Mouse (Mus musculus): Measurements from ENCODE around the gene Inhba. TPM values are rescaled to one million over a fixed set of nuclear protein-coding genes. Genes with fewer than 3 reads are reported as not detected.

Gene Inhba
- 0.62 and 0.73 TPM in 2 replicates for polyA plus RNA-seq (2016; fragmentation: Nextera tagmentation; extraction: Ambion mirVana)

GRCm38 (mm10) chr13:16011372-16012242 is at the start of gene Inhba:
Gene Inhba (plus strand): TSS chr13:16011851.
- H3K4me1 ChIP-seq, result no peaks in the 10 kb centered on the region
- no peaks in the 10 kb centered on the region for H3K9me3 ChIP-seq (replicated peaks)
- 10% methylated on average over 31 of the region's 31 CpGs for WGBS (ENCODE audit: insufficient replicate concordance)
- peak within 1 kb of the TSS; percentile 46 for H3K4me3 ChIP-seq
- peaks cover 46% of the 10 kb centered on the region for H3K27me3 ChIP-seq (replicated peaks)
- ATAC-seq, result no peak
- no peak within 1 kb of the TSS for H3K9ac ChIP-seq
- no peak within 1 kb of the TSS for H3K27ac ChIP-seq
- H3K36me3 ChIP-seq, result no peaks in the 10 kb centered on the region
- peak within 1 kb of the TSS; percentile 65 for H3K4me2 ChIP-seq

DNA sequence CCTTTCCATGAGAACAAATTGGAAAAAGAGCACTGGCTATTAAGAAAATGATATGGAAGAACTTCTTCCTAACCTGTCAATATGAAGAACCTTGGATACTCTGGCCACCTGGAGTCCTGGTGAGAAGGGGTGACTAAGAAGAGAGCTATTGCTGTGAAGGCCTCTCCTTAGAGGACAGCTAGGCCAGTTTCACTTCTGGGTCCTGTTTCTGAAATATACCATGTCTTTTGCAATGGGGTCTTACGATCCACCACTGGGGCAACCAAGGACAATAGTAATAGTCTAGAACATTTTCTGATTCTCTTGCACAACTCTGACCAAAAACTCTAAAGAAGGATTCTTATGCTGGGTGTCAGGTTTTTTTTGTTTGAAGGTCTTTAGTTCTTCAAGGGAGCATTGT is 35.1 kb upstream of the Inhba start:
- H3K27me3 ChIP-seq (replicated peaks), result no peaks in the 10 kb centered on the region
- no peak overlapping the region for H3K4me3 ChIP-seq
- no peaks in the 10 kb centered on the region for H3K9me3 ChIP-seq (replicated peaks)
- no peaks in the 10 kb centered on the region for H3K4me1 ChIP-seq
- no peak overlapping the region for H3K27ac ChIP-seq
- no peak overlapping the region for H3K4me2 ChIP-seq
- ATAC-seq, result no peak
- H3K36me3 ChIP-seq, result no peaks in the 10 kb centered on the region
- H3K9ac ChIP-seq, result no peak overlapping the region
- WGBS (ENCODE audit: insufficient replicate concordance), result 76% methylated on average over 1 of the region's 1 CpGs

DNA sequence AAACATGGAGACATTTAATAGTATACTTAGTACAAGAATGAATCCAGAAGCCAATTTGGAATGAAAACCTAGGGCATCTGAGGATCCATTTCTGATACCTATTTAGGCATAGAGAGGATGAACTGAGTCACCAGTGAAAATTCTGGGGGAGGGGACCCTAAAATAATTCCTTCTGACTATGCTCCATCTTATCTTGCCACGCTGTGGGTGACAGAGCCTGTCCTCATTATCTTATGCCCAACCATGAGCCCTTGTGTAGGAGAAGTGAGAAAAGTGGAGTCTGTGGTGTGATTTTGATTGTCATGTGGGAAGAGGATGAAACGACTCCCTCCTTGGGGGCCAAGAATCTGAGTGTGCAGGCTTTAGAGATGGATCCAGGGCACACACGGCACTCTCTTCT is 32.1 kb upstream of the Inhba start:
- Histone ChIP-seq H3K36me3 (no peaks in the 10 kb centered on the region), H3K4me1 (no peaks in the 10 kb centered on the region)
- WGBS (ENCODE audit: insufficient replicate concordance), result 47% methylated on average over 3 of the region's 3 CpGs

DNA sequence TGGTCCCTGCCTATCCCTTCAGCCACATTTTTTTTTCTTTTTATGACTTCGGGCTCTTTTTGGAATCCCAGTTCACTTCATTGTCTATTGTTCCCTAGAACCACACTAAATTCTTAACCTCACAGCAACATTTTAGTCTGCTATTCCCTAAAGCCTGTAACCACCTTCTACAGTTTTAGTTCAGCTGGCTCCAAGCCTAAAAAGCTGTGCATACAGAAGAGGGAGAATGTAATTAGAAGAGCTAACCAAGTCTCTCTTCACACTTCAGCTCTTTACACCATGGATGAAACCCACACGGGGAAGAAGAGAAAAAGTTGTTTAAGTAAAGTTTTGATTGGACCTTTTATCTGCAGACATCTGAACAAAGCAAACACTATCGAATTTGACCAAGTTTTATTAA is 29.6 kb upstream of the Inhba start:
- H3K4me2 ChIP-seq, result no peak overlapping the region
- H3K36me3 ChIP-seq, result no peaks in the 10 kb centered on the region
- no peaks in the 10 kb centered on the region for H3K9me3 ChIP-seq (replicated peaks)
- H3K27ac ChIP-seq, result no peak overlapping the region
- no peak overlapping the region for H3K4me3 ChIP-seq
- no peak overlapping the region for H3K9ac ChIP-seq
- no peak for ATAC-seq
- WGBS (ENCODE audit: insufficient replicate concordance), result 49% methylated on average over 3 of the region's 3 CpGs
- H3K27me3 ChIP-seq (replicated peaks), result no peaks in the 10 kb centered on the region
- no peaks in the 10 kb centered on the region for H3K4me1 ChIP-seq

More for the DNA sequence above, 32.1 kb upstream of the Inhba start:
- H3K4me3 ChIP-seq, result no peak overlapping the region
- no peak for ATAC-seq
- no peak overlapping the region for H3K9ac ChIP-seq
- H3K9me3 ChIP-seq (replicated peaks), result no peaks in the 10 kb centered on the region
- no peak overlapping the region for H3K4me2 ChIP-seq
- H3K27me3 ChIP-seq (replicated peaks), result no peaks in the 10 kb centered on the region
- H3K27ac ChIP-seq, result no peak overlapping the region

DNA sequence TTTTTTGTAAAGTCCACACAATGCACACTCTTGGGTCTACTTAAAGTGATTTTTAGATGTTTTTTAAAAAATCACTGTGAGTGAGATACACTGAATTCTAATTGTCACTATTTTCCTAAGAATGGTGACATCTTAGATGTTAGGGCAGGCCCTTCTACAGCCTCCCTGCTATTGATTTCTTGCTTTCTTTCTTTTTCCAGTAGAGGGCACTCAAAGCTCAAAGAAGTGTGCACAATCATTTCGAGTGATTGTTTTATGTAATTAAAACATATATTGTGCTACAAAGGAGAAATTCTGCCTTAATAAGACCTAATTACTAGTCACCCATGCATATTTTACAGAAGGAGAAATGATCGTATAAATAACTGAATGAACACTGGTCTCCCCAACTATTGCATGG is 25.9 kb upstream of the Inhba start:
- no peak overlapping the region for H3K9ac ChIP-seq
- H3K4me3 ChIP-seq, result no peak overlapping the region
- no peak overlapping the region for H3K27ac ChIP-seq
- no peak overlapping the region for H3K4me2 ChIP-seq
- no peaks in the 10 kb centered on the region for H3K27me3 ChIP-seq (replicated peaks)
- H3K36me3 ChIP-seq, result no peaks in the 10 kb centered on the region
- no peak for ATAC-seq
- no peaks in the 10 kb centered on the region for H3K4me1 ChIP-seq
- WGBS (ENCODE audit: insufficient replicate concordance), result 43% methylated on average over 2 of the region's 2 CpGs
- no peaks in the 10 kb centered on the region for H3K9me3 ChIP-seq (replicated peaks)

DNA sequence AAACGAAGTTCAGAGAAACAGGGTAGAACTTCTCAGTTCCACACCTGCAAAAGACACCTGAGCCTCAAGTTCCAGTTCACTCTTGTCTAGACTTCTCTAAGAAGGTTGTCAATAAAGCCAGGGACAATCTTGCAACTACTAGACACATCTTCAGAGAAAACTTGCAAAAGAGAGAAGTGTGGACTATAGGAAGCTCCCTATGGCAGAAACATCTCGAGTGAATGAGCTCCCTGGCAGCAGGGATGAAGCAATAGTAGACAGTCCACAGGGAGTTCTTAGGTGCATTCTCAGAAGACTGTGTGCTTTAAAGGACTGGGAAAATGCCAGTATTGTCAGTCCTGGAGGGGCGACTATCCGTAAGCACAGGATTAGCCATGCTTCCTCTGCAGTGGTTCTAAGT is 25.5 kb upstream of the Inhba start:
- H3K4me2 ChIP-seq, result no peak overlapping the region
- no peak overlapping the region for H3K4me3 ChIP-seq
- H3K27me3 ChIP-seq (replicated peaks), result no peaks in the 10 kb centered on the region
- no peak overlapping the region for H3K9ac ChIP-seq
- no peaks in the 10 kb centered on the region for H3K4me1 ChIP-seq
- H3K9me3 ChIP-seq (replicated peaks), result no peaks in the 10 kb centered on the region
- no peak for ATAC-seq
- no peak overlapping the region for H3K27ac ChIP-seq
- 55% methylated on average over 4 of the region's 4 CpGs for WGBS (ENCODE audit: insufficient replicate concordance)
- H3K36me3 ChIP-seq, result no peaks in the 10 kb centered on the region

- H3K9ac ChIP-seq, result no peak overlapping the region
- H3K4me3 ChIP-seq, result no peak overlapping the region
- H3K4me2 ChIP-seq, result no peak overlapping the region
- H3K4me1 ChIP-seq, result no peaks in the 10 kb centered on the region
- no peak for ATAC-seq
- no peaks in the 10 kb centered on the region for H3K9me3 ChIP-seq (replicated peaks)
- WGBS (ENCODE audit: insufficient replicate concordance), result 55% methylated on average over 2 of the region's 2 CpGs
- H3K27ac ChIP-seq, result no peak overlapping the region
- H3K27me3 ChIP-seq (replicated peaks), result no peaks in the 10 kb centered on the region
- no peaks in the 10 kb centered on the region for H3K36me3 ChIP-seq
Observed at GRCm38 (mm10) chr13:15995314-15995713, 16.3 kb upstream of the Inhba start.

DNA sequence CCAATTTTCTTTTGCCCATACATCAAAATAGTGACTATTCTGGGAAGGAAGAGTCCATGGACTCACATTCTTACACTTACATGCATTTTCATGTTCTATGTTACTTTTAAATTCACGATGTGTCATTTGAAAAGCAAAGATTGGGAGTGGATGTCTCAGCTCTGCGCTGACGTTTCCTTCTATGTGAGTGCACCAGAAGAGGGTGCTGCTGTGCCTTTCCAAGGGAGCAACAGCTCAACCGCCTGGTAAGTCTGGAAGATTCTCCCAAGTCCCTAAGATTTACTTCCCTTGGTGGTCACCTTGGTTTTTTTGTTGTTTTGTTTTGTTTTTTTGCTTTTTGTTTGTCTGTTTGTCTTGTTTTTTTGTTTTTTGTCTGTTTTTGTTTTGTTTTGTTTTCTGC is 6.1 kb upstream of the Inhba start:
- no peaks in the 10 kb centered on the region for H3K36me3 ChIP-seq
- H3K27ac ChIP-seq, result no peak overlapping the region
- no peak overlapping the region for H3K4me2 ChIP-seq
- H3K9ac ChIP-seq, result no peak overlapping the region
- 0 out of 2 replicates have a peak, but pooled peaks cover 3% of the 10 kb centered on the region for H3K27me3 ChIP-seq (replicated peaks)
- no peaks in the 10 kb centered on the region for H3K4me1 ChIP-seq
- ATAC-seq, result no peak
- no peak overlapping the region for H3K4me3 ChIP-seq
- no peaks in the 10 kb centered on the region for H3K9me3 ChIP-seq (replicated peaks)
- WGBS (ENCODE audit: insufficient replicate concordance), result 8% methylated on average over 4 of the region's 4 CpGs

GRCm38 (mm10) chr13:16007748-16008147 is 3.9 kb upstream of the Inhba start:
- no peak overlapping the region for H3K4me3 ChIP-seq

GRCm38 (mm10) chr13:16008348-16008747 is 3.3 kb upstream of the Inhba start:
- peak; percentile 66; the same call in 1 of the 2 replicates for ATAC-seq
- Histone ChIP-seq H3K4me2 (no peak overlapping the region), H3K27me3 (replicated peaks) (peaks cover 31% of the 10 kb centered on the region), H3K9me3 (replicated peaks) (no peaks in the 10 kb centered on the region), H3K9ac (no peak overlapping the region), H3K27ac (no peak overlapping the region), H3K4me1 (no peaks in the 10 kb centered on the region), H3K4me3 (no peak overlapping the region), H3K36me3 (no peaks in the 10 kb centered on the region)
- 17% methylated on average over 1 of the region's 1 CpGs for WGBS (ENCODE audit: insufficient replicate concordance)

More at GRCm38 (mm10) chr13:16007748-16008147, 3.9 kb upstream of the Inhba start:
- Histone ChIP-seq H3K4me1 (no peaks in the 10 kb centered on the region), H3K36me3 (no peaks in the 10 kb centered on the region), H3K9ac (no peak overlapping the region), H3K27me3 (replicated peaks) (peaks cover 25% of the 10 kb centered on the region), H3K4me2 (no peak overlapping the region), H3K27ac (no peak overlapping the region), H3K9me3 (replicated peaks) (no peaks in the 10 kb centered on the region)
- WGBS (ENCODE audit: insufficient replicate concordance), result 63% methylated on average over 4 of the region's 4 CpGs
- ATAC-seq, result no peak

DNA sequence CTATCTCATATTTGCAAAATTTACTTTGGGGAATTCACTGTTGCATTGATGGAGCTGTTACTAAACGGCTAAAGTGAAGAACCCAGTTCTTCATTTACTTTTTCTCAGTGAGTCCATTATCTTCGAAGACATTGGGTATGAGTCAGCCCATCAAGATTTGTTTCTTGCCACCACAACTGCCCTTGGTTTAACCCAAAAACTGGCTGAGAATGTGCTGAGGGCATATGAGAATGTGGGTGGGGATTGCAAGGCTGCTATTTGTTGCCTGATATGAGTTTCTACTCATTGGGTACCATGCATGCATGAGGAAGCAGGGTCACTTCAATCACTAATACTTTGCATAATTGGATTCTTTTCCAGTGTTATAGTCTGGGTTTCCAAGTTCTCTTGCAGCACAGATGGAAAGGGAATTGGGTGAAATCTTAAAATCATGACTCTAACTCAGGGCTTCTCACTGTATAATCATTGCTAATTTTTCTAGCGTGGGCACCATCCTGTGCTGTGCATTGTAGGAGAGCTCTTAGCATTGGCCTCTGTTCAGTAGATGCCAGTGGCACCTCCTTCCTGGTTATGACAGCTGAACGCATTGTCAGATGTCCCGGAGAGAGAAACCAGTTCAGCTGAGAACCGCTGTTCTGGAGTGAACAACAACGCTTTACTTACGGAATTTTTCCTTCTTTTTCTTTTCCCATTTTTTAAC is 1.7 kb upstream of the Inhba start:
- no peak for ATAC-seq
- no peak overlapping the region for H3K9ac ChIP-seq
- no peaks in the 10 kb centered on the region for H3K36me3 ChIP-seq
- WGBS (ENCODE audit: insufficient replicate concordance), result 67% methylated on average over 8 of the region's 8 CpGs
- no peaks in the 10 kb centered on the region for H3K4me1 ChIP-seq
- no peak overlapping the region for H3K27ac ChIP-seq
- H3K27me3 ChIP-seq (replicated peaks), result peaks cover 37% of the 10 kb centered on the region
- no peak overlapping the region for H3K4me3 ChIP-seq
- H3K9me3 ChIP-seq (replicated peaks), result no peaks in the 10 kb centered on the region
- no peak overlapping the region for H3K4me2 ChIP-seq

- no peak overlapping the region for H3K4me2 ChIP-seq
- H3K9me3 ChIP-seq (replicated peaks), result no peaks in the 10 kb centered on the region
- no peaks in the 10 kb centered on the region for H3K4me1 ChIP-seq
- WGBS (ENCODE audit: insufficient replicate concordance), result 59% methylated on average over 4 of the region's 4 CpGs
- H3K36me3 ChIP-seq, result no peaks in the 10 kb centered on the region
- H3K27ac ChIP-seq, result no peak overlapping the region
- no peak for ATAC-seq
- H3K9ac ChIP-seq, result no peak overlapping the region
- H3K4me3 ChIP-seq, result no peak overlapping the region
- H3K27me3 ChIP-seq (replicated peaks), result peaks cover 37% of the 10 kb centered on the region
Observed at GRCm38 (mm10) chr13:16010586-16010985, 1.1 kb upstream of the Inhba start.
